Mouse (Mus musculus): ENCODE data around the gene Aldh1a1. TPM values are rescaled to one million over a fixed set of nuclear protein-coding genes. Genes with fewer than 3 reads are reported as not detected.

The Aldh1a1 gene
- polyA plus RNA-seq, 1 experiment, result not detected

DNA sequence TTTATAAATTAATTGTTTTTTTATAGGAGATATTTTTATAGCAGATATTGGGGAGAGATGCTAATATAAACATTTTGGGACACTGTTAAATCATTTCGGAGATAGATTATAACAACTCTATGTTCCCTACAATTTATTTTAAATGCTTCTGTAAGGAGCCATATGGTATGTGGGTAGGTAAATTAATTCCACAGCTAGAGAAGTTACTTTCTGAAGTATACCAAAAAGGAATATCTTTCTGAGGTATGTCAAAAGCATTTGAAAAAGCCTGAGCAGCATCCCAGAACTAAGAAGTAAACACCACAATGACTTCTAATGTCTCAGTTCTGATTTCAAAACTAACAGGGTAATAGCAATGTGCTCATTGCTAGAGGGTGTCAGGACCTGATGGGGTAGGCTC, 49.4 kb downstream of the Aldh1a1 start:
- no peak overlapping the region for H3K4me3 ChIP-seq (ENCODE audit: low read depth, low read length)
- H3K9ac ChIP-seq (ENCODE audit: low read depth, poor library complexity, severe bottlenecking), result no peak overlapping the region
- H3K9me3 ChIP-seq (replicated peaks; ENCODE audit: control insufficient read depth, insufficient read depth, low read length, poor library complexity, severe bottlenecking), result no peaks in the 10 kb centered on the region
- H3K27me3 ChIP-seq (ENCODE audit: control insufficient read depth, insufficient read depth, low read length, poor library complexity, severe bottlenecking), result no peaks in the 10 kb centered on the region
- TF ChIP-seq CTCF (IDR thresholded peaks at IDR 0.05; ENCODE audit: low read depth, low read length), result no peak
- no peak for TF ChIP-seq EP300 (IDR thresholded peaks at IDR 0.05; ENCODE audit: insufficient read depth, low read depth, low read length)
- no peak for TF ChIP-seq POLR2A (IDR thresholded peaks at IDR 0.05; ENCODE audit: insufficient read depth, low read length)
- no peaks in the 10 kb centered on the region for H3K4me1 ChIP-seq (ENCODE audit: control insufficient read depth, insufficient read depth, low read length)
- no peak overlapping the region for H3K27ac ChIP-seq (ENCODE audit: insufficient read depth, low read length)
- no peaks in the 10 kb centered on the region for H3K36me3 ChIP-seq (ENCODE audit: control insufficient read depth, insufficient read depth, low read length, poor library complexity, severe bottlenecking)

DNA sequence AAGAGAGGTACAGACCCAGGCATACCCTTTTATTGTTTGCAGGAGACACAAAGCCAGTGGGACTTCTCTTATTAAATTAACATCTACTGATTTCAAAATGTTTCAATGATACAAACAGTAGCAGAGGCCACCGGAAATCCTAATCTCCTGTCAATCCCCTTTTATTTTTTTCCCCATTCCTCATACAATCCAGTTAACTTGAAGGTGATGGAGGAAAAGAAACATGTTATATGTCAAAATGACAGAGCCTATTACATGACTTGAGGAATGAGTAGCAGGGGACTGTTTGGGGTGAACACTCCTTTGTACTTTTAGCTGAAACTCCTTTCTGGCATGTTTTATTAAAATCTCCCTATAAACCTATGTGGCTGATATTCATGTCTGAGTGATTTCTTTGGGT, 51.3 kb downstream of the Aldh1a1 start:
- Histone ChIP-seq H3K9me3 (replicated peaks; ENCODE audit: control insufficient read depth, insufficient read depth, low read length, poor library complexity, severe bottlenecking) (no peaks in the 10 kb centered on the region), H3K36me3 (ENCODE audit: control insufficient read depth, insufficient read depth, low read length, poor library complexity, severe bottlenecking) (no peaks in the 10 kb centered on the region), H3K27ac (ENCODE audit: insufficient read depth, low read length) (no peak overlapping the region), H3K4me1 (ENCODE audit: control insufficient read depth, insufficient read depth, low read length) (no peaks in the 10 kb centered on the region), H3K4me3 (ENCODE audit: low read depth, low read length) (no peak overlapping the region), H3K9ac (ENCODE audit: low read depth, poor library complexity, severe bottlenecking) (no peak overlapping the region), H3K27me3 (ENCODE audit: control insufficient read depth, insufficient read depth, low read length, poor library complexity, severe bottlenecking) (no peaks in the 10 kb centered on the region)
- TF ChIP-seq CTCF (IDR thresholded peaks at IDR 0.05; ENCODE audit: low read depth, low read length) (no peak), POLR2A (IDR thresholded peaks at IDR 0.05; ENCODE audit: insufficient read depth, low read length) (no peak), EP300 (IDR thresholded peaks at IDR 0.05; ENCODE audit: insufficient read depth, low read depth, low read length) (no peak)

DNA sequence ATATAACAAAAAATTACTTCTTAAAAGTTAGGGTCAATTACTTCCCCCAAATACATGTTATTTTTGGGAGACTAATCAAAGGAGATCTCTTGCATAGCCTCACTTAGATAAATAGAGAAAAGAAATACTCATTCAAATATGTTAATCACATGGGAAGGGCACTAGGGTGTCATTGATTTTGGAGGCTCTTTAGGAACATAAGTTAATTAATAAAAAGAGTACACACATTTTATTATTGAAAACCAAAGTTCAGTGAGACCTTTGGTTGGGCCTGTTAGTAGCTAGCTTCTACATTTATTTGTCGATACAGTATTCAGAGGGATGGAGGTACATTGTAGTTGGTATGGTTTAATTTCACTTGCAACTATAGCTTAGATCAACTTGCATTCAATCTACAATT, 52.4 kb downstream of the Aldh1a1 start:
- no peaks in the 10 kb centered on the region for H3K36me3 ChIP-seq (ENCODE audit: control insufficient read depth, insufficient read depth, low read length, poor library complexity, severe bottlenecking)
- TF ChIP-seq CTCF (IDR thresholded peaks at IDR 0.05; ENCODE audit: low read depth, low read length), result no peak
- TF ChIP-seq EP300 (IDR thresholded peaks at IDR 0.05; ENCODE audit: insufficient read depth, low read depth, low read length), result no peak

DNA sequence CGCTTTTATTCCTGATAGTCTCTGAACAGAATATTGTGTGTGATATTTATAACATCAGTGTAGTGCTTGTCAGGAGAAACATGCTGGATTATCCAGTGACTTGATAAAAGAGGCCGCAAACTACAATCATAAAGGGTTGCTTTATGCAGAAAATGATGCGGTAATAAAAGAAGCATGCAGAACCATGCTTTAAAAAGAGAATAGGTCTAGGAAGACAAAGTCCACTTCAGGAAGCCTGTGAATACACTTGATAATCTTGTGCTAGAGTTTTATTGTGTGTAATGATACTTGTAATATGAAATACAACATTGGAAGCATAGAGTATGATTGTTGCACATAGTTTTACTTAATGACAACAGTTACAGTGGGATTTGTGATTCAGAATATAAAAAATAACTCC, 54.5 kb downstream of the Aldh1a1 start:
- TF ChIP-seq CTCF (IDR thresholded peaks at IDR 0.05; ENCODE audit: low read depth, low read length) (no peak), EP300 (IDR thresholded peaks at IDR 0.05; ENCODE audit: insufficient read depth, low read depth, low read length) (no peak)
- no peaks in the 10 kb centered on the region for H3K4me1 ChIP-seq (ENCODE audit: control insufficient read depth, insufficient read depth, low read length)
- H3K27me3 ChIP-seq (ENCODE audit: control insufficient read depth, insufficient read depth, low read length, poor library complexity, severe bottlenecking), result no peaks in the 10 kb centered on the region
- H3K4me3 ChIP-seq (ENCODE audit: low read depth, low read length), result no peak overlapping the region
- H3K36me3 ChIP-seq (ENCODE audit: control insufficient read depth, insufficient read depth, low read length, poor library complexity, severe bottlenecking), result no peaks in the 10 kb centered on the region
- H3K27ac ChIP-seq (ENCODE audit: insufficient read depth, low read length), result no peak overlapping the region
- H3K9ac ChIP-seq (ENCODE audit: low read depth, poor library complexity, severe bottlenecking), result no peak overlapping the region
- H3K9me3 ChIP-seq (replicated peaks; ENCODE audit: control insufficient read depth, insufficient read depth, low read length, poor library complexity, severe bottlenecking), result no peaks in the 10 kb centered on the region

More for the DNA sequence above, 52.4 kb downstream of the Aldh1a1 start:
- Histone ChIP-seq H3K9ac (ENCODE audit: low read depth, poor library complexity, severe bottlenecking) (no peak overlapping the region), H3K27ac (ENCODE audit: insufficient read depth, low read length) (no peak overlapping the region), H3K4me3 (ENCODE audit: low read depth, low read length) (no peak overlapping the region), H3K9me3 (replicated peaks; ENCODE audit: control insufficient read depth, insufficient read depth, low read length, poor library complexity, severe bottlenecking) (no peaks in the 10 kb centered on the region), H3K4me1 (ENCODE audit: control insufficient read depth, insufficient read depth, low read length) (no peaks in the 10 kb centered on the region), H3K27me3 (ENCODE audit: control insufficient read depth, insufficient read depth, low read length, poor library complexity, severe bottlenecking) (no peaks in the 10 kb centered on the region)

DNA sequence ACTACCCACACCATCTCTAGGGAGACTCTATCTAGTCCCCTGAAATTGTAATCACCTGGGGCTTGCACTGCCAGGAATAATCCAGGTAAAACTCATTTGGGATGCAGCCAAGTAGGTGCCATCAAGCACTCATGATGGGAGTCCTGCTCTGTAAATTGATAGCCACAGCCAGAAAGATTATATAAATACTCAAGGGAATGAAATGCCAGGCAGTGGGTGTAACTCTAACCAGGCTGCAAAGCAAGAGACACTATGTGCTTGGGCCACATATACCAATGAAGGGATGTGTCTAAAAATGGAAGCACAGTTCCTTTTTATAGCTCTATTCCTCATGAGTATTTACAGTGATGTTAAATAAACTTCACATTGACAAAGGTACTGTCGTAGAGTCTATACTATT, 56.9 kb downstream of the Aldh1a1 start:
- Histone ChIP-seq H3K27ac (ENCODE audit: insufficient read depth, low read length) (no peak overlapping the region), H3K9me3 (replicated peaks; ENCODE audit: control insufficient read depth, insufficient read depth, low read length, poor library complexity, severe bottlenecking) (no peaks in the 10 kb centered on the region), H3K9ac (ENCODE audit: low read depth, poor library complexity, severe bottlenecking) (no peak overlapping the region), H3K36me3 (ENCODE audit: control insufficient read depth, insufficient read depth, low read length, poor library complexity, severe bottlenecking) (no peaks in the 10 kb centered on the region), H3K27me3 (ENCODE audit: control insufficient read depth, insufficient read depth, low read length, poor library complexity, severe bottlenecking) (no peaks in the 10 kb centered on the region), H3K4me1 (ENCODE audit: control insufficient read depth, insufficient read depth, low read length) (no peaks in the 10 kb centered on the region), H3K4me3 (ENCODE audit: low read depth, low read length) (no peak overlapping the region)
- TF ChIP-seq CTCF (IDR thresholded peaks at IDR 0.05; ENCODE audit: low read depth, low read length) (no peak), EP300 (IDR thresholded peaks at IDR 0.05; ENCODE audit: insufficient read depth, low read depth, low read length) (no peak), POLR2A (IDR thresholded peaks at IDR 0.05; ENCODE audit: insufficient read depth, low read length) (no peak)

DNA sequence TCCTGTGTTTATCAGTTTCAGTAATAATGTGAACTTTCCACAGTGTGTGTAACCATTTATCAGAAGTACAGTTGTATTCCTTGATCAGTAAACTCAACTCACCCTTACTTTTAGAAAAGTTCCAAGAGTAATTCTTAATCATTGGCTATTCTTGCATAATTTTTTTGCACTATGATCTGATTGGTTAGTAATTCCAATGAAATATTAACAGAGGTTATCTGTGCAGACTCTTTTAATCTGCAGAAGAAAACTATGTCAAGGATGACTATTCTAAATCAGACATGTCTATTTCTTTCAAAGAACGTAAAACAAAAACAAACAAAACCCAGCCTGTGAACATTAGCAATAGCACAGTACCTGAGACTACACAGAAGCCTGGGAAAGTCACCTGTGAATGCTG, 62.9 kb downstream of the Aldh1a1 start:
- no peak for TF ChIP-seq POLR2A (IDR thresholded peaks at IDR 0.05; ENCODE audit: insufficient read depth, low read length)
- no peak for TF ChIP-seq CTCF (IDR thresholded peaks at IDR 0.05; ENCODE audit: low read depth, low read length)
- no peak for TF ChIP-seq EP300 (IDR thresholded peaks at IDR 0.05; ENCODE audit: insufficient read depth, low read depth, low read length)
- H3K9me3 ChIP-seq (replicated peaks; ENCODE audit: control insufficient read depth, insufficient read depth, low read length, poor library complexity, severe bottlenecking), result no peaks in the 10 kb centered on the region
- H3K4me1 ChIP-seq (ENCODE audit: control insufficient read depth, insufficient read depth, low read length), result no peaks in the 10 kb centered on the region
- no peak overlapping the region for H3K4me3 ChIP-seq (ENCODE audit: low read depth, low read length)
- H3K36me3 ChIP-seq (ENCODE audit: control insufficient read depth, insufficient read depth, low read length, poor library complexity, severe bottlenecking), result no peaks in the 10 kb centered on the region
- no peak overlapping the region for H3K27ac ChIP-seq (ENCODE audit: insufficient read depth, low read length)
- no peaks in the 10 kb centered on the region for H3K27me3 ChIP-seq (ENCODE audit: control insufficient read depth, insufficient read depth, low read length, poor library complexity, severe bottlenecking)
- no peak overlapping the region for H3K9ac ChIP-seq (ENCODE audit: low read depth, poor library complexity, severe bottlenecking)

All from ES-Bruce4 (cell line).